Mouse (Mus musculus) left cerebral cortex, adult 8-10 months (tissue): Measurements from ENCODE around the gene Mbl1. TPM values are rescaled to one million over a fixed set of nuclear protein-coding genes. Genes with fewer than 3 reads are reported as not detected.
A peak's percentile ranks its signal among the peaks of the same experiment; 100 is the strongest.

Experiments used
- DNase-seq, 2 experiments: peaks; one replicate each; pipeline ENCODE4 v3.0.0; 2022; ENCODE audit warnings: low spot score in 2 of 2
- total RNA-seq, 4 experiments: library from RNA; stranded (reverse); gene quantifications; 2 replicates each; pipeline ENCODE4 v1.2.4; 2022

Gene Mbl1
- not detected for total RNA-seq

GRCm38 (mm10) chr14:41151220-41151898, at the start of gene Mbl1:
TSS of gene Mbl1 (plus strand) at chr14:41151458.
- DNase-seq = no peak

GRCm38 (mm10) chr14:41102269-41102668, 49.0 kb upstream of the Mbl1 start:
- DNase-seq = no peak

GRCm38 (mm10) chr14:41104853-41105444, 46.3 kb upstream of the Mbl1 start, which contains the start of gene Mat1a:
TSS of gene Mat1a (plus strand) at chr14:41105035.
- no peak for DNase-seq

- no peak for DNase-seq
Observed at GRCm38 (mm10) chr14:41111031-41111668, 40.1 kb upstream of the Mbl1 start.

GRCm38 (mm10) chr14:41112944-41113343, 38.3 kb upstream of the Mbl1 start:
- DNase-seq = no peak

GRCm38 (mm10) chr14:41116271-41116670, 35.0 kb upstream of the Mbl1 start:
- DNase-seq = no peak

- no peak for DNase-seq
Observed at GRCm38 (mm10) chr14:41124683-41125082, 26.6 kb upstream of the Mbl1 start.

GRCm38 (mm10) chr14:41127997-41128396, 23.3 kb upstream of the Mbl1 start:
- DNase-seq = no peak

GRCm38 (mm10) chr14:41131540-41131939, 19.7 kb upstream of the Mbl1 start, which contains the start of gene Sftpa1:
TSS of gene Sftpa1 (plus strand) at chr14:41131782.
- DNase-seq = no peak

GRCm38 (mm10) chr14:41137006-41137405, 14.3 kb upstream of the Mbl1 start:
- no peak for DNase-seq

- DNase-seq = no peak
Observed at GRCm38 (mm10) chr14:41140686-41141085, 10.6 kb upstream of the Mbl1 start.

- DNase-seq = no peak
Observed at GRCm38 (mm10) chr14:41146035-41146434, 5.2 kb upstream of the Mbl1 start.

- DNase-seq = no peak
Observed at GRCm38 (mm10) chr14:41146922-41147321, 4.3 kb upstream of the Mbl1 start.

GRCm38 (mm10) chr14:41147356-41147755, 3.9 kb upstream of the Mbl1 start:
- no peak for DNase-seq

- DNase-seq = no peak
Observed at GRCm38 (mm10) chr14:41160076-41160475, 8.8 kb downstream of the Mbl1 start.

- DNase-seq = no peak
Observed at GRCm38 (mm10) chr14:41160743-41161142, 9.5 kb downstream of the Mbl1 start.

- peak in 1 of 2 experiments; percentile 7 for DNase-seq
Observed at GRCm38 (mm10) chr14:41162663-41163062, 11.4 kb downstream of the Mbl1 start.

- DNase-seq = no peak
Observed at GRCm38 (mm10) chr14:41167278-41167677, 16.0 kb downstream of the Mbl1 start.

GRCm38 (mm10) chr14:41168567-41168966, 17.3 kb downstream of the Mbl1 start:
- no peak for DNase-seq

GRCm38 (mm10) chr14:41170514-41170913, 19.3 kb downstream of the Mbl1 start:
- DNase-seq = no peak

GRCm38 (mm10) chr14:41174802-41175201, 23.5 kb downstream of the Mbl1 start:
- DNase-seq = no peak

- DNase-seq = no peak
Observed at GRCm38 (mm10) chr14:41185059-41185821, 34.0 kb downstream of the Mbl1 start, which contains the start of gene Sftpd. TSS of gene Sftpd (minus strand) at chr14:41185149.
